Mouse (Mus musculus) CD4-positive naive resting alpha-beta T cell, adult 76 days (primary cell): ENCODE results near the gene Nacc2. TPM values are rescaled to one million over a fixed set of nuclear protein-coding genes. Genes with fewer than 3 reads are reported as not detected.

Source experiments
- total RNA-seq: library from RNA; stranded (reverse); gene quantifications from one replicate; pipeline ENCODE4 v1.2.4, GENCODE M21; 2023

Gene Nacc2
- total RNA-seq, result 5.2 TPM

GRCm38 (mm10) chr2:26123079-26123648 lies at the start of gene Nacc2:
Nacc2 (minus strand) TSS chr2:26123220.

GRCm38 (mm10) chr2:26021561-26022257 lies 101.3 kb downstream of the Nacc2 start, which contains the start of gene Ubac1:
Ubac1 (minus strand) TSS chr2:26021747.

Other genes starting within 250 kb of the Nacc2 start
- 47.2 TPM for gene Camsap1, start 139.9 kb downstream of the Nacc2 start, total RNA-seq
- 43.5 TPM for gene Ubac1, start 101.5 kb downstream of the Nacc2 start, total RNA-seq
- not detected for gene Lhx3, start 85.1 kb upstream of the Nacc2 start, total RNA-seq
- 6.4 TPM for gene Qsox2, start 114.3 kb upstream of the Nacc2 start, total RNA-seq
- not detected for gene Ccdc187, start 171.3 kb upstream of the Nacc2 start, total RNA-seq
- 25.9 TPM for gene Gpsm1, start 192.3 kb upstream of the Nacc2 start, total RNA-seq
- gene Dnlz, start 228.9 kb upstream of the Nacc2 start, total RNA-seq, result 9.5 TPM
- 5.3 TPM for gene Card9, start 237.7 kb upstream of the Nacc2 start, total RNA-seq